Mouse (Mus musculus) frontal cortex, postnatal 25 days (tissue): ENCODE results near the gene Pip5k1b.

ENCODE experiments used
- DNase-seq, 2 experiments: peaks; one replicate each; pipeline ENCODE4 v3.0.0; 2022; ENCODE audit warnings: low spot score in 2 of 2

Gene Pip5k1b

DNA sequence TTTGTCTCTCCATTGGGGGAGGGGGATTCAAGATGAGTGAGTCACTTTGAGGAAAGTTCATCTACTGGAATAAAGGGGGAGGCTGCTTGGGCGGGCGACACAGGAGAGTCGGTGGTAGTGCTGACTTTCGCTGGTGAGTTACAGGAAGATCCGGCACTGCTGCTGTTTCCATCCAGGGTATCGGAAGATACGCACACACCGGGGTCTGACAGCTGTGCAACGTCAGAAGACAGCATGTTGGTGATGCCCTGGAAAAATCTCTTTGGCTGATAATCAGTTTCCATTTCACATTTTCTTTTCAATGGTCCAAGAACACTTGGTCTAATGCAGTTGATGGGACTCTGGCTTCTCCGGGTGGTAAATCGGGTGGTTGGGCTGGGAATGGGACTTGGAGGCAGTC, 79.2 kb downstream of the Pip5k1b start:
- DNase-seq: no peak

DNA sequence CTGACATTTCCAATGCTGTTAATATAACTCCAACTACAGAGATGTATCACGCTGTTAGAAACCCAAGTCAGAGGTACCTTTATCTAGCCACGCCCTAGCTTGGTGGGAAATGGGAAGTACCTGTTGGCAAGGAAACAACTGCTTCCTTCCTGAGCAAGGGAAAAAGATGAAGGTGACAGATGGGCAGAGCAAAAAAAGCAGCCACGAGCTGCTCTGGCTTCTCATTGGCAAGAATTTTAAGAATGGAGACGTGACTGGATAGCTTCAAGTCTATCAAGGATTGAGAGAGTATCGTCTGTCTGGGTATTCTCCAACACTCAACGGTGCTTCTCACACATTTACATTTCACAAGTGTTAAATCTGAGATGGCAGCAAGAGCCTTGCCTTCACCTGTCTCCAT, 80.4 kb downstream of the Pip5k1b start:
- DNase-seq: no peak

DNA sequence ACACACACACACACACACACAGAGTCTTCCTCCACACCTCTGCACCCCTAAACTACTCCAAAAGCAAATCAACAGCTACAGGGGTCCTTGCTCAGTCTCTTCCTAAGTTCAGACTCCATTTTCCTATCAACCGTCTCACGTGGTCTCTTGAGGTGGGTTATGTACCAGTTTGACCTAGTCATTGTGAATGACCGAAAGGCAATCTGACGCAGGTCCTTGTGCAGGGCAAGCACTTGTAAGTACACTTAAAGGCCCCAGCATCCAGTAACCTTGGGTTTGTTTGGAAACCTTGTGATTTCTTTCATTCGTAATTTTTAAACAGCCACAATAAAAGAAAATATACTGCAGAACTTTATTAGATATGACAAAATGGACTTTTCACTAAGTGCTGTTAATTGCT, 83.2 kb downstream of the Pip5k1b start:
- DNase-seq: no peak

DNA sequence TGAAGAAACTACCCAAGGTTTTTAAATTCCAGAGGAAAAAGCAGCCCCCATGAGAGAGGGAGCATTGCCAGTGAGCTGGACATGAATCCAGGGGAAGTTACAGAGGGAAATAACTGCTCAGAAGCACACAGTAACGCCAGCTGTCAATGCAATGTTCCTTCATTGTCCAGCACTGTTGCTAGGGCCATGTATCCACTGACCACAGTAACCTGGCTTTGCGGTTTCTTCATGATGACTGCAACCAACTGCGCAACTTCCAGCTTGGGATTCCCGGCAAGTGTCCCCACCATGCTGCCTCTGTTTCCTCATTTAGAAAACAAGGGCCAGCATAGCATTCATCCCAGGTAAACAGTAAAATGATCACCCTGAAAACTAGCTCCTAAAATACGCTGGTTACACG, 84.1 kb downstream of the Pip5k1b start:
- no peak for DNase-seq

DNA sequence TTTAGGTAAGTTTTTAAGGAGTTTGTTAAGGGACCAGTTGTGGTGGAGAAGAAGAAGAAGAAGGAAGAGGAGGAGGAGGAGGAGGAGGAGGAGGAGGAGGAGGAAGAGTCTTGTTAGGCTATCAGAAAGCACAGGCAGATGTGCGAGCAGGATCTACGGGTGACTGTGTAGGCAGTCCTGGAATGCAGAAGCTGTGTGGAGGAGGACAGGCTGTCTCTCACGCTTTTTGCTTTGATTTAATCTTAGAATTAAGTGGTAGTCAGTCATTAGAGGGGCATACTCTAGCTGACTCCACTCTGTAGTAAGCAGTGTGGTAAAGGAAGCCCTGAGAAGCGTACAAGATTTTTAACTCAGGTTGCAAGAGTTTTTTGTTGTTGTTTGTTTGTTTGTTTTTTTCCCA, 86.5 kb downstream of the Pip5k1b start:
- no peak for DNase-seq

DNA sequence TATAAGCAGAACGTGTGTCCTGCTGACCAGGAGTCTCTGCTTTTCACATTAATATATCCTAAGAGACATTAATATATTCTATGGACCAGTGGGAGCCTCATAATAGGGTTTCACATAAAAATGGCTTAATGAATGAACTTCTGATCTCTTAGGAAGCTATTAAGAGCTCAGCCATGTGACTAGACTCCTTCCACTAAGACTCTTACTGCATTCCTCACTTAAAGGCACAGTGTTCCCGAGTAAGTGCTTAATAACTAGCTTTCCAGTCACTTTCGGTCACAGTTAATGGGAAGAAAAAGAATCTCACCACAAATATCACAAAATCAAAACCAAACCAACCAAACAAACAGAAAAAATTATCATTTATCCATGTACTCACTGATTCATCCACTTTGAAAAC, 87.1 kb downstream of the Pip5k1b start:
- DNase-seq: no peak

DNA sequence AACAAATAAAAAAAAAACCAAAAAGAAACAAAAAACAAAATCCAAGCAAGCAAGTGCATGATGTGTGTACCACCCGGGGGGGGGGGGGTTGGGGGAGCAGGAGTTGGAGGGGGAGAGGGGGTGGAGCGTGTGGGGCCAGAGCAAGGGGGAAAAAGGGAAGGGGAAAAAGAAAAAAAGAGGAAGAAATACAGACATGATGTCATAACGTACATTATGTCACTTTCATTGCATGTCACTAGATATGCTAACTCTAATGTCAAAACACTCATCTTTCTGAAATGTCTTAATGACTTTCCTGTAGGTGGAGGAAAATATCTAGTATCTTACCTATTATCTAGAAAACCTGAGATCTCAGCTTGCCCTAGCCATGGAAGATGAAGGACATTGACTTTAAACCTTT, 92.7 kb downstream of the Pip5k1b start:
- DNase-seq: no peak

DNA sequence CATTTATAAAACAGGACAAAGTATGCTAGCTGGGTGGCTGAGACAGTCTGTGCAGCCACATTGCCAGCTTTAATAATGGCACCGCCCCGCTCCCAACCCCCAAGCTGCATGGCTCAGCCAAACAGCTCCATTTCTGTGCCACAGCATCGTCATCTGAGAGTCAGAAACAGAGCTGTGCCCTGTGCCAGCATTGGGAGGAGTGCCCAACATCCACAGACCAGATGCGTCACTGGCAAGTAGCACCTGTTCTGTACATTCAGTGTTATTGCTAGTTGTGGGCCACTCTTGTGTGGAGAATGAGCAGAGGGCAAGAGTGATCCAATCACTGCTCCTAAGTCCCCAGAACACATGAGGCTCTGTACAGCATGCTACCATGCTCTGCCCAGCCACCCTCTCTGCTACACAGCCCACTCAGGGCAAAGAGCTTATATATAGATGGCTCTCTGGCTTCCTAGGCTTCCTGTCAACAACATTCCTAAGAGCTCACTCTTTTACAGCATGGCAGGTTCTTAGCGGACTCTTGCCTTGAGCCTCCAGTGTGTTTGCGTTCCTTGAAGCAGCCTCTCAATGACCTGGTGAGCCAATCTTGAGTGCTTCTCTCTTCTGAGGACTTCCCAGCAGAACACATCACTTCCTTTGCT, 99.0 kb downstream of the Pip5k1b start:
- DNase-seq: no peak

DNA sequence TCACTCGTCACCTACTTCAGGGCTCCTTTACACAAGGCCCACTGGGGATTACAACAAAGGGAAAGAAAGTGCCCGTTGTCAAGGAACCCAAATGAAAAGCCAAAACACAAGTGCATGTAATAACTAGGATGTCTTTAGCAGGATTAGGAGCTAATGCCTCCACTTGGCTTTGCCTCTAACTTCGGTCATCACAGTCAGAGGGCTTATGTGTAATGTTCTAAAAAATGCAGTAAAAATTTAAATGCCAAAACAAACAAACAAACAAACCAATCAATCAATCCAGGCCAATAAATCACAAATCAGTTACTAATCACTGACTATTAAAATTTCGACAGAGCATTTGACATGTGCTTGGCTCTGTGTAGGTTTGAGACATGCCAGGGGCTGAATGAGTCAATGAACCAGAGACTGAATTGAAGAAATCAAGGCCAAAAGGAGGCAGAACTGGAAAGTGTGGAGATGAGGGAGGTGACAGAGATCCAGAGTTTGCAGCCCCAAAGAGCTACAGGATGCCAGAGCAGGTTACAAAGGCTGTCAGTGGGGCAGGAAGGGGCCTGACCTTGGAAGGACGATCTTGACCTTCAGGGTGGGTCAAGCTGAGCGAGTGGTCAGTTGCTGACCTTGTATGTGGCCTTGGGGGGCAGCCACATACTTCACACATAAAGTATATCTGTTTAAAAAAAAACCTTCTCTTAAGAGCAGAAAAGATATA, 100.3 kb downstream of the Pip5k1b start:
- DNase-seq: no peak

DNA sequence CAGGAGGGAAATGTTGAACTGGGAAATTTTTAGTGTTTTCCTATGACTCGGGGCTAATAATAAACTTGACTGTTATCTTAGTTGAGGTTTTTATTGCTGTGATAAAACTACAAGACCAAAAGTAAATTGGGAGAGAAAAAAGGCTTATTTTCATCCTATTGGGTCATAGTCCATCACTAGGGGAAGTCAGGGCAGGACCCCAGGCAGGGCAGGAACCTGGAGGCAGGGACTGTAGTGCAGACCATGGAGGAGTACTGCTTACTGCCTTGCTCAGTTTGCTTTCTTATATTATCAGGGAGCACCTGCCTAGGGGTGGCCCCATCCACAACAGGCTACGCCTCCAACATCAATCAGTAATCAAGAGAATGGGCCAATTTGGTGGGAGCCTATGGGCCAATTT, 101.2 kb downstream of the Pip5k1b start:
- DNase-seq: no peak

DNA sequence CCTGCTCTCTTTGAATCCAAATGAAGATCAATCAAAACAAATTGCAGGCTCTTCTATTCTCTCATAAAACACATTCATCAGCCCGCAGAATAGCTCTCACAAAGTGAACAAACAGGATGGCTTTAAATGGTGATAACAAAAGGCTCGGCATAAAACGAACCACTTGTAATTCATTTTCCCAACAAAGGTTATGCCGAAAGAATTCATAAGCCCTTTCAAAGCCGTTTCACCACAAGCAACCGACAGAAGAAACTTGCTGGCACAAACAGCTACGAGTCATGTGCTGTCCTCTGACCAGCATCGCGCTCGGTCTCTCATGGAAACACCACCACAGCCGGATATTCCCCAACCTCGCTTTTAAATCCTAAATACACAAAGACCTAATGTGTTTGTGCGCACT, 102.3 kb downstream of the Pip5k1b start:
- no peak for DNase-seq

DNA sequence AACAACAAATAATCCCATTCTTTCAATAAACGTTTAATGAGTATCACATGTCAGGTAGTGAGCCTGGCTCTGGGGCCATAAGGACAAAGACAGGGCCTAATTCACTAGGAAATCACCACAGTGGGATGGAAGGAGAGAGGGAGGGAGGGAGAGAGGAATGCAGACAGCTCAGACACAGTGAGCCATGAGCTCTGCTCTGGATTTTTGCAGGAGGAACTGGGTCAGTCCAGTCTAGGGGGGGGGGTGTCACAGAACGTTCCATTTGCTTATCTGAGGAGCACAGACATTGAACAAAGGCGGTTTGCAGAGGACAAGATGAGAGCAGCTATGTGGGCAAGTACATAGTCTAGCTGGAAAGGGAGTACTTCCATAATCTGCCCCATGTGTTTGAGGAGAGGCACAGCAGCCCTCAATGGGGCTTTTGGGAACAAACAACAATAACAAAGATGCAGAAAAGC, 103.2 kb downstream of the Pip5k1b start:
- DNase-seq: no peak

DNA sequence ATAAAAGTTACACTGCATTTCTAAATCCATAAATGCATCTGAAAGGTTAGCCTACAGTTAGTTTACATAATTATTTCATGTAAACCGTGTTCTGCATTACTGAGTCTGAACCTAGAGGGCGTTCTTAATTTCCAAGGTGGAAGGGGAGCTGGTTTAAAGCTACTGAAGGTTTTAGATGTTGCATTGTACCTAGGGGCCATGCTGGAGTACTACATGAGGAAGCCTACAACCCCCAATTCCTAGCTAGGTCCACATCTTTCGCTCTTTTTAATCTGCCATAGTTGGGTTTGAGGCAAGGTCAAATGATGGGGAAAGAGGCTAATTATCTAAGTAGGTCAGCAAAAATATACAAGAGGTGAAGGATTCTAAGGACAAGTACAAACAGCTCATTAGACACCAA, 104.0 kb downstream of the Pip5k1b start:
- no peak for DNase-seq

DNA sequence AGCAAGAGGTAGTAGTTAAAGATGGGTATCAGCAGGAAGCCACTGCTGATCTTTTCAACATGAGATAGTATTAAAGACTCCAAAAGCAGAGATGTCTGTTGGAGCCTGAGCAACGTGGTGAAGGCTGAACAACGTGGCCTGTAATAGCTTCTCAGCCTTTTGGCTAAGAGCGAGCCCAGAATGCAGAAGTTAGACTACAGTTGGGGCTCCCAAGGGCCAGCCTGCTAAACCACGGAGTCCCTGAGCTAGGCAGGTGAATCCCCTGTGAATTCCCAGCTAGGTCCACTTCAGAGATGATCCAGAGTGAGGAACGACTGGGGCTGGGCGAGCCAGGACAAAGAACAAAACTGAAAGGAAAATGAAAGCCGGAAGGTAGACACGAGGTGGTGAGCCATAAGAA, 104.9 kb downstream of the Pip5k1b start:
- DNase-seq: no peak

DNA sequence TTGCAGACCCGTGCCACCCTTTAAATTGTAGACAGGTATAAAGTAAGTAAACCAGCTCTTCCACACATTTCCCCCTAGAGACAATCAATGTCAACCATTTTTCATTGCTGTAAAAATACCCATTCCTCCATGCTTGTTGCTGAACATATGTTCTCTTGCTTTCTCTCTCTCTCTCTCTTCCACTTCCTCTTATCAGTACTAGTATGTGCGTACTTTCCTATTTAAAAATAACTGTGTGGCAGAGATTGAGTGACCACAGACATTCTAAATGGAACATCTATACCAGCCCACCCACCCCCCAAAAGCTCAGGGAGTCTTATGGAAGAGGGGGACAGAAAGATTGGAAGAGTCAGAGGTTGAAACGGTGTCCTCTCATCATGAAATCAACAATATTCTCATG, 111.3 kb downstream of the Pip5k1b start:
- DNase-seq: no peak

DNA sequence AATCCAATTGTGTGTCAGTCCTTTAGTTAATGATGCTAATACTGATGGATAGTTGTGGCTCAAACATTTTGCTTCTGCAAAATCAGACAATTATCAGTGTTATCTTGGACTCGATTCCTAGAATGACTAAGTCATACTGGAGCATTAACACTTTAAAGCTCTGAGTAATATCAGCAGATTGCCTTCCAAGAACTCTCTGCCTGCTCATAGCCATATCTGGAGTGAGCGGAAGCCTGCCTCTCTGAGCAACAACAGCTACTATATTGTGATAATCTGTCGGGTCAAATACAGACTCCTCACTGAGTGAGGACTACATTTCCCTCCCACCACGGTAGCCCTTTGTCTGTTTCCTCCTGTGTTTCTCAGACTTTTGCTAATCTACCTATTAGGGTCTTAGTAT, 116.0 kb downstream of the Pip5k1b start:
- no peak for DNase-seq

DNA sequence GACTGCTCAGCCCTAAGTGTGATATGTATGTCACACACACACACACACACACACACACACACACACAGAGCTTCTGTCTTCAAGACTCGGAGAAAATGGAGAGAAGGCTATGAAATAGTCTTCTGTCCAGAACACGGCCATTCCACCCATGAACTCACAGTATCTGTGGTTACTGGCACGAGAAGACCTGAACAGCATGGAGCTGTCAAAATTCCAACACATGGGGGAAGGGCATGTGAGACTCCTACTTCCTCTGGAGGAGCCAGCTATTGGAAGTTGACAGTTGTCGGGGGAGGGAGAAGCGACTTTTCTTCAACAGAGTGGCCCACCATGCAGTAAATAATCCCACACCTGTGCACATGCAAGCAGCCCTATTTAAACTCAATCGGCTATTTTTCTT, 121.4 kb downstream of the Pip5k1b start:
- no peak for DNase-seq

DNA sequence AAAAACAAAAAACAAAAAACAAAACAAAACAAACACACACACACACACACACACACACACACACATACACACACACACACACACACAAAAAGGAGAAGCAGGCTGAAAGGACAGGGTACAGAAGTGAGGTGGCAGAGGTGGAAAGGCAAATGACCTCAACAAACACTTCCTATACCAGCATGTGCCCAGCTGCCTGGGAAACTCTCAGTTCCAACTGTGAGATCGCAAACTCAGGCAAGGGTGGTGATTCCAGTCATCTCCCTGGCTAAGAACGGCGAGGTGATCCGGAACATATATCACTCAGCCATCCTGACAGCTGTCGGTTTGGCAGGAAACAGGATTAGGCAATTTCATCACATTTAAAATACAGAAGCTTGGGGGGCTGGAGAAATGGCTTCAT, 123.2 kb downstream of the Pip5k1b start:
- DNase-seq: no peak

DNA sequence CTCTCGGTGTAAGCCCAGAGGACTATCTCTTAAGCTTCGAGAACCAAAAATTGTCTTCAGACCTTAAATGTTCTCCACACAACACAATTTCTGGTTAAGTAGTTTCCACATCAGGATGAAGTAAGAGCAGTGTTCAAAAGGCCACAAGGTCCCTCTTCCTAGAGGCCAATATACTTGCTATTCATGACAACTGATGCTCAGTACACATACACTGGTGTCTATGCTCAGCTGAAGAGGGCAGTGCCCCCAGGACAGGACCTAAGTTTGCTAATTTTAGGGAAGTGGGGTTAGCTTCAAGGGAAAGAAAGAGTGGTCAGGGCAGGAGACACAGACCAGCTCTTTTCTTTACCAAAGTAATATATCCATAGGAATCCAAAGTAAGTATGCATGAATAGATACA, 124.3 kb downstream of the Pip5k1b start:
- DNase-seq: no peak

DNA sequence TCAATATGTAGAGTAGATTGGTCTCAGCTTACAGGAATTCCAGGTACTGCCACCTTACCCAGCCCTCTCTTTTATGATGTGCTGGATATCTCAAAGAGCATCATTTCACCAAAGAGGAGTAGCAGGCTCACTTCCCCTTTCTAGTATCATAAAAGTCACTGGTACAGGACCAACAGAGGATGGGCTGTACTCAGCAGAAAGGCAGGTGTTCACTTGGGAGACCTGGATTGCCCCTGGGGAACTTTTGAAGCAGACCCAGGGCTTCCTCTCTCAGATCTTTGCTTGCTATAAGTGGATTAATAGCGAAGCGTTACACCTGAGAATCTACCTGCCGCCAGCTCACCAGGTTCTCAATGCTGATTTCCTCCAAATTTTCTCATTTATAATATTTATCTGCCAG, 127.7 kb downstream of the Pip5k1b start:
- DNase-seq: no peak

DNA sequence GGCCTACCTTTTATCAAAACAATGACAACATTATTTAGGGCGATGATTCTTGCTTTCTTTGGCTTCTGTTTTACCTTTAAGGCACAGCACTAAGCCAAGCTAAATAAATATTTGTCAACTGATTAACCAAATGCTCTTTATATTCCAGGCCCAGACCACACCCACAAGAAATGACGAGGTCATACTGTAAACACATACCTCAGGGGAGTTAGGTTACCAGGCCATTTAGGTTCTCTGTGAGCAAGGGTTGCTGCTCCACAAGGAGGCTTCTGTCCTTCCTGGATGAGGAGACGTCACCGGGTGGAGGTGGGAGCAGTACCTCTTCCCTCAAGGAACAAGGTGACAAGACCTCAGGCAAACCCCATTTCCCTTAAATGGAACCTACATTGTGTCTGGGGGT, 128.4 kb downstream of the Pip5k1b start:
- DNase-seq: no peak

DNA sequence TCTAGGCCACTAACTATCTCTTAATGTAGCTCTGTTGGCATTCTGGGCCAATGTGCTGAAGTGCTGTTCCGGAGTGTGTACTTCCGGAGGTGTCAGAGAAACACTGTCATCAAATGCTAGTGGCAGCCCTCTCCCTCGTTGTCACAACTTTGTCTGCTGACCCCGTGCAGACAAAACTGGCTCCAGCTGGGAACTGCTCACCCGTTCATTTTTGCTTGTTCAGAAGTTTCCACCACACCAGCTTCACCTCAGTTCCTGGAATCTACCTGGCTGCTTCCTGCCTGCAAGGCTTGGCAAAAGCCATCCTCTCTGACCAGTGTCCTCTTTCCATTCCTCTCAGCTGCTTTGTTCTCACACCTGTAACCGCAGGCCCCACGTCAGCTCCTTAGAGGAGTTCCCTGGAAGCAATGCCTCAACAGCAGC, 128.9 kb downstream of the Pip5k1b start:
- DNase-seq: no peak

DNA sequence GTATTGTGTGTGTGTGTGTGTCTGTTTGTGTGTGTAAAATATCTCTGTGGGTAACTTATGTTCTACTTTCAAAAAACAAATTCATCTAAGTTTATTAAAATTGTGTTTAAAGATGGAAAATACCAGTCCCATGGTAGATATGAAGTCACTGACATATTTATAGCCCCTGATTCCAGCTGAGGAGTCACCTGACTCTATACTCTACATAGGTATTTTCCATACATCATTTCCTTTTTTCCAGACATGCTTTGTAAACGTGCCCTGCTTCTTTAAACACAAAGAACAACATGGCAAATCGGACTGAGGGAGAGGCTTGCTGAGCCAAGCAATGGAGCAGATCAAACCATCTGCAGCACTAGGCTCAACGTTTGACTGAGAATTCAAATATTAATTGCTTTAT, 137.6 kb downstream of the Pip5k1b start:
- DNase-seq: no peak

DNA sequence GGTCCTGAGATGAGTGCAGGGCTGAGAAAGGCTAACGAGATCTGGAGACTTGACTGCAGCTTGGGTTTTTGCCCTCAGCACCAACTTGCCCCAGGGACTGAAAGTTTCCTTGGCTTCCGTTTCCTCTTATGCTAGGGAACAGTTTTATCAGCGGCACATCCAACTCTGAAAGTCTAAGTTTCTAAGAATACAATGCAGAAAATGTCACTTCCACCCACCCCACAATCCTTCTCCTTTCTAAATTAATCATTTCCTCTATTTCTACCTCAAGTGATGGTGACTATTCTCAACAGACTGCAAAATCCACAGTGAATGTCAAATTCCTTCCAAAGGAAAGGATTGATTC, 138.0 kb downstream of the Pip5k1b start:
- DNase-seq: peak in 1 of 2 experiments; percentile 22
